Mouse (Mus musculus) leukemia stem cell, adult 10-12 weeks (primary cell): ENCODE measurements around the gene Wfdc15b. TPM values are rescaled to one million over a fixed set of nuclear protein-coding genes. Genes with fewer than 3 reads are reported as not detected.

Experiments
- polyA plus RNA-seq: library from polyadenylated mRNA; stranded (reverse); fragments of >175 nt; gene quantifications from 2 replicates; pipeline ENCODE4 v1.2.3, GENCODE M21; 2012; ENCODE audit warnings: low replicate concordance

The Wfdc15b gene
- polyA plus RNA-seq: not detected in 2 replicates

GRCm38 (mm10) chr2:164221522-164221921, at the start of gene Wfdc15b:
TSS of gene Wfdc15b (minus strand) at chr2:164221660.

DNA sequence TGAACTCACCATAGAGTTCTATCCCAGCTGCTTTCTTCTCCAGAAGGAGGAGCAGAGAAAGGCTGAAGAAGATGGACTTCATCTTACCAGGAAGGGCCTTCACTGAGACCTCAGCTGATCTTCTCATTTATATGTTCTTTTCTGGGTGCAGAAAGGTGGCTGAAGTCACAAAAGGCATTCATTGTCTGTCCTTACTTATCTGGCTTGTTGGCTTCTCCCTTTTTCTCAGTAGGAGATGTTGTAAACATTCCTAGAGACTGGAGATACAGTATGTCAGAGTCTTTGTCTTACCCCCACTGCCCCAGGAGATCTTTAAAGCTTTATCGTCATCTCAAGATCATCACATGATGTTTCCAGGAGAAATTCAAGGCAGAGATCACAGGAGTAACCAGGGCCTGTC, 35.1 kb upstream of the Wfdc15b start, which contains the start of gene Svs3b:
TSS of gene Svs3b (minus strand) at position 101 of the 400 bp plus-strand sequence.

GRCm38 (mm10) chr2:164238366-164238765, 16.9 kb upstream of the Wfdc15b start, which contains the start of gene Svs2:
TSS of gene Svs2 (minus strand) at chr2:164238466.

GRCm38 (mm10) chr2:164199626-164200327, 21.7 kb downstream of the Wfdc15b start, which contains the start of gene Wfdc15a:
TSS of gene Wfdc15a (minus strand) at chr2:164200130.

DNA sequence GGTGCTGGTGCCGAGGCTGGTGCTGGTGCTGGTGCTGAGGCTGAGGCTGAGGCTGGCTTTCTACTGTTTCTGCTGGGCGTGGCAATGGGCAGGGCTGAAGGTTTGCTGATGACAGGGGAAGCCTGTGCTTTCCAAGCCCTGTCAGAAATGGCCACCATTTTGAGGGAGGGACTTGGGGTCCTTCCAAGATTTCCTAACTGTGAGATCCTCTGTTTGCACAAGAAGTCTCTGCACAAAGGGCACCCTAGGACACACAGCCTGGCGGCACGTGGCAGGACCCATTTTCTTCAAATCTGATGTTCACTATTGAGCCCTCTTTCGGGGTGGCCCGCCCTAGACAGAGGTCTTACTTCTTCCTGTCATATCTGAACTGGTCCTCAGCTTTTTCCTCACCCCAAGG, 30.9 kb downstream of the Wfdc15b start, which contains the start of gene Wfdc12:
TSS of gene Wfdc12 (minus strand) at position 33 of the 400 bp plus-strand sequence.

GRCm38 (mm10) chr2:164182692-164183255, 38.7 kb downstream of the Wfdc15b start, which contains the start of gene Wfdc5:
TSS of gene Wfdc5 (minus strand) at chr2:164182742.

GRCm38 (mm10) chr2:164170902-164171301, 50.6 kb downstream of the Wfdc15b start, which contains the start of gene Kcns1:
TSS of gene Kcns1 (minus strand) at chr2:164171113.

Other genes with a start within 250 kb of the Wfdc15b start
- gene Ywhab, start 226.7 kb downstream of the Wfdc15b start, polyA plus RNA-seq: 41.7 and 48.9 TPM in 2 replicates
- not detected in 2 replicates for gene Pabpc1l, start 196.2 kb downstream of the Wfdc15b start, polyA plus RNA-seq
- gene Stk4, start 151.3 kb downstream of the Wfdc15b start, polyA plus RNA-seq: 7.5 and 23.7 TPM in 2 replicates
- 32.5 and 38.0 TPM in 2 replicates for gene Tomm34, start 150.5 kb downstream of the Wfdc15b start, polyA plus RNA-seq
- 0.08 and 0.16 TPM in 2 replicates for gene Kcns1, start 50.5 kb downstream of the Wfdc15b start, polyA plus RNA-seq
- gene Wfdc5, start 38.9 kb downstream of the Wfdc15b start, polyA plus RNA-seq: not detected in 2 replicates
- gene Wfdc12, start 31.1 kb downstream of the Wfdc15b start, polyA plus RNA-seq: 0.25 TPM in 1 of 2 replicates, not detected in the other
- not detected in 2 replicates for gene Wfdc15a, start 21.5 kb downstream of the Wfdc15b start, polyA plus RNA-seq
- not detected in 2 replicates for gene Svs2, start 16.8 kb upstream of the Wfdc15b start, polyA plus RNA-seq
- not detected in 2 replicates for gene Svs3b, start 35.0 kb upstream of the Wfdc15b start, polyA plus RNA-seq
- gene Svs4, start 56.8 kb upstream of the Wfdc15b start, polyA plus RNA-seq: not detected in 2 replicates
- gene Svs3a, start 67.6 kb upstream of the Wfdc15b start, polyA plus RNA-seq: not detected in 2 replicates
- gene Svs6, start 95.1 kb upstream of the Wfdc15b start, polyA plus RNA-seq: not detected in 2 replicates
- not detected in 2 replicates for gene Svs5, start 111.1 kb upstream of the Wfdc15b start, polyA plus RNA-seq
- gene Slpi, start 167.4 kb upstream of the Wfdc15b start, polyA plus RNA-seq: 5.2 and 16.4 TPM in 2 replicates
- 0.09 and 0.25 TPM in 2 replicates for gene Rbpjl, start 181.5 kb upstream of the Wfdc15b start, polyA plus RNA-seq
- gene Matn4, start 183.5 kb upstream of the Wfdc15b start, polyA plus RNA-seq: 0.07 TPM in 1 of 2 replicates, not detected in the other
- 1.4 and 10.9 TPM in 2 replicates for gene Sdc4, start 222.2 kb upstream of the Wfdc15b start, polyA plus RNA-seq
- 222 and 239 TPM in 2 replicates for gene Sys1, start 235.3 kb upstream of the Wfdc15b start, polyA plus RNA-seq
- gene Gm20458, start 239.3 kb upstream of the Wfdc15b start, polyA plus RNA-seq: 0.17 and 0.94 TPM in 2 replicates